Mouse (Mus musculus) kidney, embryonic 14.5 days (tissue): ENCODE measurements around the gene Sh3bgrl2. TPM values are rescaled to one million over a fixed set of nuclear protein-coding genes. Genes with fewer than 3 reads are reported as not detected.

Source experiments
- ATAC-seq: fragments of 200-750 bp; cut with Nextera tagmentation; 2 replicates; pipeline ENCODE4 v1.8.0; 2017; ENCODE audit warnings: moderate number of reproducible peaks, mild to moderate bottlenecking, moderate TSS enrichment, moderate library complexity; ENCODE audit not compliant: low FRiP score, low TSS enrichment
- H3K27ac ChIP-seq: fragments of 300-500 bp; sonication (generic); 2 replicates; pipeline ENCODE4 v1.5.1; 2014; ENCODE audit warnings: low read depth, mild to moderate bottlenecking, low read length, moderate library complexity, mixed read lengths
- H3K27me3 ChIP-seq: fragments of 300-500 bp; sonication (generic); 2 replicates; pipeline ENCODE4 v1.6.1; 2014; ENCODE audit warnings: mild to moderate bottlenecking, low read length; ENCODE audit not compliant: control insufficient read depth, insufficient read depth
- H3K36me3 ChIP-seq: fragments of 300-500 bp; sonication (generic); 2 replicates; pipeline ENCODE4 v1.6.1; 2014; ENCODE audit warnings: low read length, mixed read lengths; ENCODE audit not compliant: control insufficient read depth, insufficient read depth
- H3K4me1 ChIP-seq: fragments of 300-500 bp; sonication (generic); 2 replicates; pipeline ENCODE4 v1.6.1; 2014; ENCODE audit warnings: low read length, mixed read lengths; ENCODE audit not compliant: control insufficient read depth, insufficient read depth
- H3K4me2 ChIP-seq: fragments of 300-500 bp; sonication (generic); replicated peaks from 2 replicates; pipeline ENCODE4 v1.6.1; 2014; ENCODE audit warnings: low read depth, mild to moderate bottlenecking, low read length
- H3K4me3 ChIP-seq: fragments of 300-500 bp; sonication (generic); 2 replicates; pipeline ENCODE4 v1.5.1; 2014; ENCODE audit warnings: mild to moderate bottlenecking, low read length
- H3K9ac ChIP-seq: fragments of 300-500 bp; sonication (generic); 2 replicates; pipeline ENCODE4 v1.6.1; 2014; ENCODE audit warnings: low read depth, mild to moderate bottlenecking, low read length, moderate library complexity
- H3K9me3 ChIP-seq: fragments of 300-500 bp; sonication (generic); 2 replicates; pipeline ENCODE4 v1.6.1; 2016; ENCODE audit warnings: low read length; ENCODE audit not compliant: control insufficient read depth
- WGBS: fragments of 180-500 bp; shearing (Covaris S2); extraction: QIAGEN DNeasy Blood & Tissue Kit; methylation state at CpG from one replicate; pipeline ENCODE4 v1.1.7; 2014; 5-methylcytosine and 5-hydroxymethylcytosine counted together
- polyA plus RNA-seq: library from polyadenylated mRNA; unstranded; fragments of >200 nt; fragmentation: Nextera tagmentation; extraction: Ambion mirVana; gene quantifications from 2 replicates; pipeline ENCODE4 v1.2.1, GENCODE M21; 2014

The Sh3bgrl2 gene
- polyA plus RNA-seq, 1 experiment from 2014 or later: 22.7 TPM

DNA sequence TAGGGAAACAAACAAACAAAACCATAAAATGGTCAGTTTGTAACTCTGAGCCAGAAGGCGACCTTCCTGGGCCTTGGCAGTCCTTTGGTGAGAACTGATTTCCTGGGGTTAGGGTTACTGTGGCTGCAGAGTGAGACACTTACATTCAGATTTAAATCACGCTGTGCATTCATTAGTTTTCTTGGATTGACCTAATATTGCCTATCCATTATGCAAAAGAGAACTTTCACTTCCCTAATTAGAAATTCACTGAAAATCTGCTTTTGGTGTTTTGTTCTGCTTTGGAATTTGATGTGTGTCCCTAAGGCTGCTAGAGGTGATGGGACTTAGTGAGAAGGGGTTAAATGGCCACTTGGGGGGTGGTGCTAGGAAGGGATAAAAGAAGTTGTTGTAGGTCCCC is 7.5 kb downstream of the Sh3bgrl2 start:
- 86% methylated on average over 2 of the region's 2 CpGs for WGBS
- H3K4me3 ChIP-seq: no peak overlapping the region
- no peak overlapping the region for H3K27ac ChIP-seq
- H3K4me2 ChIP-seq: no peak overlapping the region
- H3K9ac ChIP-seq: no peak overlapping the region
- peaks cover 11% of the 10 kb centered on the region for H3K4me1 ChIP-seq
- H3K9me3 ChIP-seq: no peaks in the 10 kb centered on the region
- H3K36me3 ChIP-seq: no peaks in the 10 kb centered on the region
- ATAC-seq: no peak
- H3K27me3 ChIP-seq: no peaks in the 10 kb centered on the region

DNA sequence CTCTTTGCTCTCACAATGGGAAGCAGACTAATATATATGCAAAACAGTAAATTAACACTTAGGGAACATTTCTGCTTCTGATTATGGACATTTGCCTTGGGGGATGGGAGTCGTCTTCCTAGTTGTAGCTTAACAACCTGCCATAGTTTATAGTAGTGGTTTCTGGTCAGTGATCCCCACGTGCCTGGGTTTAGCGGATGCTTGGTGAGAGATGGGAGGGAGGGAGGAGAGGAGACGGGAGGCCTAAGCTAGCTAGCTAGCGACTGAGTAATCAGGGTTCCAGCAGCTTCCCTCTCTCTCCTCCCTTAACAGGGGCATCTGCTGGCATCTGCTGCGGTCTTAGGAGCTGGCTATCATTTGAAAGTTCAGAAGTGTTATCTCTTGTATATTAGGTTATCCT is 8.1 kb downstream of the Sh3bgrl2 start:
- H3K4me1 ChIP-seq: peaks cover 11% of the 10 kb centered on the region
- H3K9me3 ChIP-seq: no peaks in the 10 kb centered on the region
- no peak for ATAC-seq
- no peak overlapping the region for H3K4me2 ChIP-seq
- H3K36me3 ChIP-seq: no peaks in the 10 kb centered on the region
- WGBS: 39% methylated on average over 6 of the region's 6 CpGs
- H3K9ac ChIP-seq: no peak overlapping the region
- no peak overlapping the region for H3K4me3 ChIP-seq
- no peaks in the 10 kb centered on the region for H3K27me3 ChIP-seq
- H3K27ac ChIP-seq: no peak overlapping the region

DNA sequence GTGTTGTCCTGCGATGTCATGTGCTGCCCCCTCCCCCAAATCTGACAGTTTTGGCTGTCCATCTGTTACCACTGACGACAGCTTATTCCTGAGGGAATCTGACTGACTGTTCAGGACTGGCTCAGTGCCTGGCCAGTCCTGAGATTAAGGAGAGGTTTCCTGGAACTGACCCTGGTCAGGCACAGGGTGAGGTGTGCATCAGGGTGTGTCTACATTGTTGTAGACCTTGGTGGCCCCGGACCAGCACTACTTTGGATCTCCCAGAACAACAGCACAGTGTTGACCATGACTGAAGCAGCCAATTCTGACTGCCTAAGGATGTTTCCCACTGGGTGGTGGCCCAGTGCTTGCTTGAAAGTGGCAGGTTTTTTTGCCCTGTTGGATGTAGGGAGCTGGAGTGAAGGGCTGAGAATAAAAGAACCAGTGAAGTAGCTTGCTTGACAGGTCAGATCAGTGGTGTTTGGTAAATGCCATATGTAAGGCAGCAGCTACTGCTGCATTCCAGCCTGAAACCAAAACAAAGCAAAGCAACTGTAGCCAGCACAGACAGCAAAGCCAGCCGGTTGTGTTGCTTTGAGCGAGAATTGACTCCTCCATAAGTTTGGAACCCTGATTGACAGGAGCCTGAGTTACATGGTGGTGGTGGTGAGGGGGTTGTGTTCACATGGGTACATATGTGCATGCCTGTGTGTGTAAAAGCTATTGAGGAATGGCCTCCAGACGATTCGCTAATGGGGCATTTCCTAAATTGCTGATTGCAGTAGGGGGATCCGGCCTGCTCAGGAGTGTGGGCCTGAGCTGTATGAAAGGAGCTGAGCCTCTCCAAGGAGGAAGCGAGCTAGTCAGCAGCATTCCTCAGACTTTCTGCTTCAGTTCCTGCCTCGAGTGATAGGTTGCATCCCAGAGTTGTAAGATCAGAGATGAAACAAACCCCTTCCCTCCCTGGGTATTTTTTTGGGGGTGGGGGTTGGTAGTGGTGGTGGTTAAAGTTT is 8.9 kb downstream of the Sh3bgrl2 start:
- ATAC-seq: 0 out of 2 replicates have a peak, but pooled peaks have one; percentile 17
- H3K4me1 ChIP-seq: peaks cover 11% of the 10 kb centered on the region
- H3K9me3 ChIP-seq: no peaks in the 10 kb centered on the region
- H3K36me3 ChIP-seq: no peaks in the 10 kb centered on the region
- H3K4me3 ChIP-seq: no peak overlapping the region
- 48% methylated on average over 10 of the region's 10 CpGs for WGBS
- peak overlapping the region; percentile 30; the same call in 1 of the 2 replicates for H3K27ac ChIP-seq
- no peaks in the 10 kb centered on the region for H3K27me3 ChIP-seq
- H3K4me2 ChIP-seq: no peak overlapping the region
- H3K9ac ChIP-seq: no peak overlapping the region

DNA sequence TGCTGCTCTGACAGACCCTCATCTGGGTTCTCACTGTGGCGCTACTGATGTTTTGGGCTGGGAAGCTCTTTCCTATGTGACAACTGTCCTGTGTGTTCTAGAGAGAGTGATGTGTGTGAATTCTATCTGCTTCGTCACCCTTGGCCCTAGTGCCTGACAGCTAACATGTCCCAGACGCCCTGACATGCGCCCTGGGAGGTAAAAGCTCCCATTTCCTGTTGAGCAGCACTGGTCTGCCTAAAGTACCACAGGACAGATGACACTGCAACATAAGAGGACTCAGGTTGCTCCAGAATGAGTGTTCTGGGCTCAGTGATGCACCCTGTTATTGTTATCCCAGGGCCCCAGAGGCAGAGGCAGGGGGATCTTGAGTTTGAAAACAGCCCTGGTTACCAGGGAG is 12.5 kb downstream of the Sh3bgrl2 start:
- H3K36me3 ChIP-seq: no peaks in the 10 kb centered on the region
- H3K4me2 ChIP-seq: no peak overlapping the region
- no peaks in the 10 kb centered on the region for H3K9me3 ChIP-seq
- no peak for ATAC-seq
- no peak overlapping the region for H3K9ac ChIP-seq
- WGBS: 68% methylated on average over 4 of the region's 4 CpGs
- H3K27ac ChIP-seq: no peak overlapping the region
- no peaks in the 10 kb centered on the region for H3K27me3 ChIP-seq
- H3K4me3 ChIP-seq: no peak overlapping the region
- H3K4me1 ChIP-seq: peaks cover 21% of the 10 kb centered on the region

DNA sequence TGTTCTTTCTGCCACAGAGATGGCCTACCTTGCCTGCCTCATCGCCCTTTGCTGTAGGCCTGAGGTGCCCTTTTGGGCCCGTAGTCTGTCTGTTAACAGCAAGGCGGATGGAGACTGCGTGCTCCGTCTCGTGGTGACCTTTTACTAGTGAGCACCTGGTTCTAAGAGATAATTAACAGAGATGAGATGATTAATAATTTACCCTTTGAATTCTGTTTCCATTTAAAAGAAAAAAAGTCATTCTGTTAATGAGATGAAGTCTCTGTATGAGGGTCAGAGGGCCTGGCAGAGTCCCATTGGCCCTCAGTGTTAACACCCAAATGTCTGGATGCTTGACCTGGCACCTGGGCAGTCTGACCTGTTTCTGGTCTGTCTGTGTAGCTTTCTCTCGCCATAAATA is 14.8 kb downstream of the Sh3bgrl2 start:
- Histone ChIP-seq H3K27ac (no peak overlapping the region), H3K4me1 (0 out of 2 replicates have a peak, but pooled peaks cover 10% of the 10 kb centered on the region), H3K9me3 (no peaks in the 10 kb centered on the region), H3K4me3 (no peak overlapping the region), H3K27me3 (no peaks in the 10 kb centered on the region), H3K4me2 (no peak overlapping the region), H3K9ac (no peak overlapping the region), H3K36me3 (no peaks in the 10 kb centered on the region)
- ATAC-seq: no peak
- WGBS: 83% methylated on average over 7 of the region's 7 CpGs

DNA sequence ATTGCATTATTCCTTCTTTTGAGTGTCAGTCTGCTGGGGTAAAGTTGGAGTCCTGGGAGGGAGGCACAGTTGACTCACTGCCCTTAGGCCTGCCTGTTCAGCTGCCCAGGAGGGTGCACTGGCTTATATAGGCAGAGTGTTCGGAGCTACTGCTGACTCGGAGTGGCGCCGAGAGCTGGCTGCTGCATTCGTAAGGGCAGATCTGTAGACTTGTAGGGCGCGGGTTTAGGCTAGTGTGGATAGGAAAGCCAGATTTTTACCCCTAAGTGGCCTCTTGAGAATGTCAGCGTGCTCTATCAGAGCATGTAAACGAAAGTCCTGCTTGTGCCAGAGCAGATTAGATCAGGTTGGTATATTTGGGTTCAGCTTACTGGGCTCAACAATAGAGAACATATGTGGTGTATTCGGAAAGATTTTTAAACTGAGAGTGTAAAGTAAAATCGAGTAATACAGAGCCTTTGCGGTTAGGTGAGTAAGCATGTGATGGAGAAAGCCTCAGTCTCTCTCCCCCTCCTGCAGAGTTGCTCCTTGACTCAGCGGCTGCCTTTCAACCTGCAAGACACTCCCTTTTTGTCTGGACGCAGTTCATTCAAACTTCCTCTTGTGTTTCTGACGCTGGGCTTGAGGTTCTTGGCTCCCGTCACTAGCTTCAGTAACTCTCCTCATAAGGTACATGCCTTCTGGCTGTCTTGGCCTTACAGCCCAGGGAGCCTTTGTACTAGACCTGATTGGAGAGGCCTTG is 15.9 kb downstream of the Sh3bgrl2 start:
- H3K4me2 ChIP-seq: no peak overlapping the region

DNA sequence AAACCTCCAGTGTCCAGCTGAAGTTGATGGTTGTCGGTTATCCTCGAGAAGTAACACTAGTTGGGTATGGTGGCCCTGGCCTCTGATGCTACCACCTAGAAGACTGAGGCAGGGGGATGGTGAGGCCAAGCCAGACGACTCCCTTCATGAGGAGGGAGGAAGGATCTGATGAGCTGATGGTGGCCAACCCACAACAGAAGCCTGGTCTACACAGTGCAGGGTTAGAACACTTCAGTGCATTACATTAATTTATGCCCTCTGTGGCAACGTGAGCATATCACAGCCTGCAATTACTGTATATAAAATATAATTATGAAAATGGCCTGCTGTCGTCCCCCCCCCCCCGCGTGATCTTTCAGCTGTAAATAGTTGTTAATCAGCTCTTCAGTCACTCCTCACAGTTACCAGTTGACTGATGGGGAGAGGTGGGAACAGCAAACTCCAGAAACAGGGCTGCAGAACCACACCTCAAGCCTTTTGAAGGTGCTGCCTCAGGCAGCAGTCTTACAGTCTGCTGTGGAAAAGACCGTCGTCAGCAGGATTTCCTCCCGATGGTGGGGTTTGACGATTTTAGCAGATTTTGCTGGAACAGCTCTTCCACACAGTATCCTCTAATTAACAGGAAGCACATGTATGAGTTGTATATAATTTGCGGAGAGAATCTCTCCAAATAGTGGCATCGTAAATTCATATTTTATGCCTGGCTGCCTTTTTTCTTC is 17.0 kb downstream of the Sh3bgrl2 start:
- 0 out of 2 replicates have a peak, but pooled peaks have one; percentile 30 for ATAC-seq
- Histone ChIP-seq H3K36me3 (no peaks in the 10 kb centered on the region), H3K4me3 (no peak overlapping the region), H3K4me2 (no peak overlapping the region), H3K4me1 (0 out of 2 replicates have a peak, but pooled peaks cover 10% of the 10 kb centered on the region), H3K27ac (no peak overlapping the region), H3K9ac (no peak overlapping the region), H3K27me3 (no peaks in the 10 kb centered on the region), H3K9me3 (no peaks in the 10 kb centered on the region)
- WGBS: 65% methylated on average over 13 of the region's 13 CpGs

More for the DNA sequence above, 15.9 kb downstream of the Sh3bgrl2 start:
- no peak overlapping the region for H3K9ac ChIP-seq
- H3K4me3 ChIP-seq: no peak overlapping the region
- H3K9me3 ChIP-seq: no peaks in the 10 kb centered on the region
- H3K27me3 ChIP-seq: no peaks in the 10 kb centered on the region
- no peak for ATAC-seq
- 59% methylated on average over 16 of the region's 16 CpGs for WGBS
- H3K4me1 ChIP-seq: 0 out of 2 replicates have a peak, but pooled peaks cover 10% of the 10 kb centered on the region
- H3K36me3 ChIP-seq: no peaks in the 10 kb centered on the region
- no peak overlapping the region for H3K27ac ChIP-seq

DNA sequence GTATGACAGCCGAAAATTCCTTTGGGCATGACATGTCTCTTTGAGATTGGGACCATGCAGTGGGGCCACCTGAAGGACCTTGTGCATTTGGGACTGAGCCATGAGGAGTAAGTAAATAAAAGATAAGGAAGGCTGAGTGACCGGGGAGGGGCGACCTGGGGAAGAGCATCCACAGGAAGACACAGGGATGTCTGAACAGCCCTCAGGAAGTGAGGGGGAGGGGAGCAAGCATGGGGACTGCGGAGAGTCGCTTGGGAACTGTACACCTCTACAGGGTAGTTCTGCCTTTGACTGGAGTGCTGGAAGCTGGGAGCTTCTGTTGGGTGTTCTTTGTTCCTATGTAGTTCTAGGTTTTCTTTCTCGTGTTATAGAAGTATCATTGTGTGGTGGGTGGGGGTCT is 18.0 kb downstream of the Sh3bgrl2 start:
- H3K4me1 ChIP-seq: 0 out of 2 replicates have a peak, but pooled peaks cover 10% of the 10 kb centered on the region
- no peak overlapping the region for H3K9ac ChIP-seq
- no peaks in the 10 kb centered on the region for H3K9me3 ChIP-seq
- no peak overlapping the region for H3K4me2 ChIP-seq
- no peaks in the 10 kb centered on the region for H3K27me3 ChIP-seq
- WGBS: 72% methylated on average over 6 of the region's 6 CpGs
- ATAC-seq: no peak
- no peak overlapping the region for H3K4me3 ChIP-seq
- no peaks in the 10 kb centered on the region for H3K36me3 ChIP-seq
- H3K27ac ChIP-seq: no peak overlapping the region
